13 mouse cellular contexts compared by ENCODE assay signal in genomic region chr4:119662976-119663375, GRCm38 (mm10). TPM values are rescaled to one million over a fixed set of nuclear protein-coding genes. Genes with fewer than 3 reads are reported as not detected.
DNase-seq lines count a peak whose midpoint lies in the region; ATAC-seq and TF ChIP-seq lines count a peak whose summit lies in the region.
"Had no signal": no experiment of that assay in that cellular context is flagged by ENCODE, and none has a peak within 500 bp of the region (broad histone marks: within the 10 kb centered on the region; RNA-seq: fewer than 3 reads in every experiment).

No protein-coding gene starts in this region.

- no peak for ATAC-seq in heart, embryonic 16.5 days (replicated peaks; ENCODE audit: extremely low read depth, insufficient read depth, low FRiP score)
- ATAC-seq in activated CD4-positive, CD25-positive, alpha-beta regulatory T cell, adult 4 months, result no peak

- peak overlapping the region; percentile 62 for H3K27ac ChIP-seq in bone marrow macrophage, adult 2 months (ENCODE audit: insufficient read depth, low read depth, low read length)
- peak overlapping the region; percentile 91 for H3K27ac ChIP-seq in heart, embryonic 16.5 days (ENCODE audit: low read length)
- H3K27ac ChIP-seq: embryonic facial prominence, embryonic 15.5 days had no signal

- H3K36me3 ChIP-seq in heart, embryonic 16.5 days (ENCODE audit: control insufficient read depth, insufficient read depth), result no peaks in the 10 kb centered on the region
- H3K36me3 ChIP-seq: embryonic facial prominence, embryonic 15.5 days had no signal

- H3K4me2 ChIP-seq in heart, embryonic 16.5 days (ENCODE audit: low read depth, low read length), result no peak overlapping the region
- H3K4me2 ChIP-seq: embryonic facial prominence, embryonic 15.5 days had no signal

- 68% methylated on average over 7 of the region's 7 CpGs for WGBS in heart, embryonic 16.5 days

- no peaks in the 10 kb centered on the region for H3K9me3 ChIP-seq in heart, embryonic 16.5 days (replicated peaks; ENCODE audit: control insufficient read depth, low read length)
- H3K9me3 ChIP-seq: embryonic facial prominence, embryonic 15.5 days had no signal

- no peak for TF ChIP-seq POLR2A in bone marrow macrophage, adult 2 months (IDR thresholded peaks at IDR 0.05; ENCODE audit: borderline replicate concordance, low read depth, low read length)

- DNase-seq in adrenal gland, adult (ENCODE audit: inconsistent age in 2 of 2, low spot score in 1 of 2), result peak; percentile 76 to 77
- DNase-seq in adrenal gland, postnatal 4 days (ENCODE audit: low spot score in 2 of 2), result no peak
- DNase-seq in 416B (ENCODE audit: low read depth), result peak; percentile 70
- no peak for DNase-seq in natural killer cell, adult 2 months (ENCODE audit: low spot score in 2 of 2)
- no peak for DNase-seq in thymus, postnatal 14 days
- DNase-seq: kidney, postnatal 10 days; lung, postnatal 36 days had no signal

- peak overlapping the region; percentile 36 for H3K9ac ChIP-seq in heart, embryonic 16.5 days (ENCODE audit: low read length)
- H3K9ac ChIP-seq: embryonic facial prominence, embryonic 15.5 days had no signal

- H3K27me3 ChIP-seq in heart, embryonic 16.5 days (ENCODE audit: control insufficient read depth, insufficient read depth, low read length), result no peaks in the 10 kb centered on the region
- H3K27me3 ChIP-seq: embryonic facial prominence, embryonic 15.5 days had no signal

- H3K4me3 ChIP-seq in bone marrow macrophage, adult 2 months (ENCODE audit: insufficient read depth, low read length), result no peak overlapping the region
- no peak overlapping the region for H3K4me3 ChIP-seq in heart, embryonic 16.5 days (ENCODE audit: low read length)
- H3K4me3 ChIP-seq: embryonic facial prominence, embryonic 15.5 days had no signal

- peaks cover 25% of the 10 kb centered on the region for H3K4me1 ChIP-seq in bone marrow macrophage, adult 2 months (ENCODE audit: control insufficient read depth, insufficient read depth, low read length)
- H3K4me1 ChIP-seq in heart, embryonic 16.5 days (ENCODE audit: control insufficient read depth, insufficient read depth, low read length), result peaks cover 28% of the 10 kb centered on the region
- H3K4me1 ChIP-seq: embryonic facial prominence, embryonic 15.5 days had no signal

- no peak for TF ChIP-seq CTCF in bone marrow macrophage, adult 2 months (IDR thresholded peaks at IDR 0.05; ENCODE audit: low read depth, low read length)

RNA-seq across cellular contexts. Expression of gene Guca2b, which starts 4.2 kb away (rescaled TPM):
- under 1 TPM in 1 of 2 experiments, not detected in 1; 0.53 TPM for total RNA-seq in adrenal gland, postnatal 4 days (2021)
- not detected in 2 replicates for polyA plus RNA-seq in bone marrow macrophage, adult 2 months (2012; ENCODE audit: insufficient read depth, insufficient read length, missing spikeins)
- polyA plus RNA-seq in heart, embryonic 16.5 days (2015; fragmentation: Nextera tagmentation; extraction: Ambion mirVana), result 2.4 TPM in 1 of 2 replicates, not detected in the other
- polyA plus RNA-seq in activated CD4-positive, CD25-positive, alpha-beta regulatory T cell, adult 4 months (2017; shearing (Covaris generic)), result not detected
- total RNA-seq: layer of hippocampus, postnatal 25 days; liver, adult 2 months had no signal
- polyA plus RNA-seq: embryonic facial prominence, embryonic 15.5 days; liver, adult 2 months had no signal

RNA-seq across cellular contexts. Expression of gene Guca2a, which starts 25.5 kb away (rescaled TPM):
- total RNA-seq in adrenal gland, postnatal 4 days (2021), result under 1 TPM; 0.56 to 0.92 TPM
- not detected in 2 replicates for polyA plus RNA-seq in bone marrow macrophage, adult 2 months (2012; ENCODE audit: insufficient read depth, insufficient read length, missing spikeins)
- 1.5 TPM in 1 of 2 replicates, not detected in the other for polyA plus RNA-seq in heart, embryonic 16.5 days (2015; fragmentation: Nextera tagmentation; extraction: Ambion mirVana)
- polyA plus RNA-seq in activated CD4-positive, CD25-positive, alpha-beta regulatory T cell, adult 4 months (2017; shearing (Covaris generic)), result not detected
- total RNA-seq: layer of hippocampus, postnatal 25 days; liver, adult 2 months had no signal
- polyA plus RNA-seq: embryonic facial prominence, embryonic 15.5 days had no signal

Comparison
In these comparisons a context has a peak if more than half of its experiments do, and no peak if none do; other contexts are left out.
1. DNase-seq: peak in adrenal gland, adult (2 of 2) and 416B (single experiment); none in adrenal gland, postnatal 4 days (0 of 2), natural killer cell, adult 2 months (0 of 2) and thymus, postnatal 14 days (single experiment).